Mouse (Mus musculus): ENCODE data around the gene Rhot1. TPM values are rescaled to one million over a fixed set of nuclear protein-coding genes. Genes with fewer than 3 reads are reported as not detected.

Rhot1 gene
- total RNA-seq, 2 experiments from 2014 or later: 59.0 to 64.3 TPM

Other genes with a start within 250 kb of the Rhot1 start
- 10 to 100 TPM; 25.1 to 28.0 TPM for gene Utp6, start 246.6 kb upstream of the Rhot1 start, total RNA-seq (2021)
- gene Suz12, start 215.9 kb upstream of the Rhot1 start, total RNA-seq (2021): 10 to 100 TPM; 28.2 to 28.8 TPM
- 10 to 100 TPM; 11.5 to 12.1 TPM for gene Crlf3, start 128.0 kb upstream of the Rhot1 start, total RNA-seq (2021)
- gene Atad5, start 119.6 kb upstream of the Rhot1 start, total RNA-seq (2021): under 1 TPM; 0.77 to 0.87 TPM
- gene Tefm, start 66.8 kb upstream of the Rhot1 start, total RNA-seq (2021): 10 to 100 TPM; 28.8 to 29.8 TPM
- gene Adap2, start 54.9 kb upstream of the Rhot1 start, total RNA-seq (2021): 10 to 100 TPM; 10.0 to 10.8 TPM
- gene Rnf135, start 25.2 kb upstream of the Rhot1 start, total RNA-seq (2021): 1 to 10 TPM; 5.4 to 5.7 TPM
- 1 to 10 TPM; 5.2 to 7.0 TPM for gene Rhbdl3, start 91.9 kb downstream of the Rhot1 start, total RNA-seq (2021)
- 10 to 100 TPM; 23.5 to 23.9 TPM for gene 5730455P16Rik, start 169.0 kb downstream of the Rhot1 start, total RNA-seq (2021)
- 10 to 100 TPM; 68.8 to 68.9 TPM for gene Zfp207, start 174.3 kb downstream of the Rhot1 start, total RNA-seq (2021)
- gene Psmd11, start 219.6 kb downstream of the Rhot1 start, total RNA-seq (2021): 100 to 1,000 TPM; 112 to 113 TPM

Data from heart, adult 18-20 months (tissue).